Mouse (Mus musculus) E14TG2a.4 (cell line): ENCODE measurements around the gene Trpm4.

Experiments used
- CTCF ChIP-seq: conservative IDR thresholded peaks from 2 replicates; pipeline ENCODE4 v1.5.1; 2014; ENCODE audit warnings: low read length
- NANOG ChIP-seq: IDR thresholded peaks from 2 replicates; pipeline ENCODE4 v1.6.1; 2014; ENCODE audit warnings: borderline replicate concordance, low read length, mixed read lengths
- POU5F1 ChIP-seq: IDR thresholded peaks from 2 replicates; pipeline ENCODE4 v1.6.1; 2014; ENCODE audit warnings: low read length, borderline replicate concordance

GRCm38 (mm10) chr7:45355318-45356020, 21.9 kb upstream of the Trpm4 start:
- no peak for TF ChIP-seq CTCF
- TF ChIP-seq NANOG: no peak
- no peak for TF ChIP-seq POU5F1
